Mouse (Mus musculus) midbrain, postnatal 0 days (tissue): ENCODE results near the gene Zc3h12a. TPM values are rescaled to one million over a fixed set of nuclear protein-coding genes. Genes with fewer than 3 reads are reported as not detected.

ENCODE experiments used
- ATAC-seq: fragments of 200-750 bp; cut with Nextera tagmentation; 2 replicates; pipeline ENCODE4 v1.8.0; 2017; ENCODE audit warnings: moderate number of reproducible peaks, mild to moderate bottlenecking, moderate TSS enrichment, moderate library complexity; ENCODE audit not compliant: low FRiP score
- DNase-seq: peaks from one replicate; pipeline ENCODE4 v3.0.0-alpha.2; 2015; ENCODE audit warnings: low spot score
- H3K27ac ChIP-seq: fragments of 300-500 bp; sonication (generic); 2 replicates; pipeline ENCODE4 v1.5.1; 2014; ENCODE audit warnings: low read depth, mild to moderate bottlenecking, low read length, mixed read lengths
- H3K27me3 ChIP-seq: fragments of 300-500 bp; sonication (generic); 2 replicates; pipeline ENCODE4 v1.6.1; 2014; ENCODE audit warnings: low read length, control low read depth, mixed read lengths; ENCODE audit not compliant: insufficient read depth
- H3K36me3 ChIP-seq: fragments of 300-500 bp; sonication (generic); 2 replicates; pipeline ENCODE4 v1.6.1; 2014; ENCODE audit warnings: low read length, control low read depth, mixed read lengths; ENCODE audit not compliant: insufficient read depth
- H3K4me1 ChIP-seq: fragments of 300-500 bp; sonication (generic); 2 replicates; pipeline ENCODE4 v1.6.1; 2014; ENCODE audit warnings: mild to moderate bottlenecking, control low read depth, antibody characterized with exemption, low read length, mixed read lengths; ENCODE audit not compliant: insufficient read depth
- H3K4me2 ChIP-seq: fragments of 300-500 bp; sonication (generic); 2 replicates; pipeline ENCODE4 v1.6.1; 2014; ENCODE audit warnings: low read depth, mild to moderate bottlenecking, low read length, mixed read lengths; ENCODE audit not compliant: poor library complexity, severe bottlenecking
- H3K4me3 ChIP-seq: fragments of 300-500 bp; sonication (generic); 2 replicates; pipeline ENCODE4 v1.5.1; 2014; ENCODE audit warnings: low read depth, mild to moderate bottlenecking, low read length, moderate library complexity
- H3K9ac ChIP-seq: fragments of 300-500 bp; sonication (generic); replicated peaks from 2 replicates; pipeline ENCODE4 v1.6.1; 2014; ENCODE audit warnings: mild to moderate bottlenecking, low read length, moderate library complexity, mixed read lengths; ENCODE audit not compliant: poor library complexity, severe bottlenecking
- H3K9me3 ChIP-seq: fragments of 300-500 bp; sonication (generic); 2 replicates; pipeline ENCODE4 v1.6.1; 2016; ENCODE audit warnings: low read length, control low read depth
- CTCF ChIP-seq: IDR thresholded peaks from 2 replicates; pipeline ENCODE4 v1.5.1; 2016; ENCODE audit warnings: antibody characterized with exemption, mild to moderate bottlenecking
- WGBS: fragments of 180-500 bp; shearing (Covaris S2); extraction: QIAGEN DNeasy Blood & Tissue Kit; methylation state at CpG from one replicate; pipeline ENCODE4 v1.1.7; 2014; 5-methylcytosine and 5-hydroxymethylcytosine counted together
- polyA plus RNA-seq: library from polyadenylated mRNA; unstranded; fragments of >200 nt; fragmentation: Nextera tagmentation; extraction: Ambion mirVana; gene quantifications from 2 replicates; pipeline ENCODE4 v1.2.1, GENCODE M21; 2015
- total RNA-seq: library from RNA; depleted of rRNA; stranded (reverse); fragments of >200 nt; gene quantifications from 2 replicates; pipeline ENCODE4 v1.2.3, GENCODE M21; 2014

The Zc3h12a gene
- total and polyA plus RNA-seq, 2 experiments from 2014 or later = 0.12 to 0.88 TPM

DNA sequence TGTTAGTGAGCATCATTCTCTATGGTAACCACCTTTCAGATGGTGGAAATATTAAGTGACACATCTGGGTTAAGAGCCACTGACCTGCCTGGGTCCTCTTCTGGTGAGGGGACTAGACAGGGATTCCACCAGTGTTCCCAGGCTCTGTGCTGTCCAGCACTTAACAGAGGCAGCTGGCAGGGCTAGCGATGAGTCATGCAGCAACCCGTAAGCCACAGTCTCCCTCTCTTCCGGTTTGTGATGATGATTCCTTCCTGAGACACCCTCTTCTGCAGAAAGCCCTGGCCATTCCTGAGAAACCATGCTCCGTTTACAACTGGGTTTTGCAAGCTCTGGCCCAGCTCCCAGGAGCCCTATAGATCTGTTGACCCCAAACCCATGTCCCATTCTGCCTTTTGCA, 3.9 kb upstream of the Zc3h12a start:
- Histone ChIP-seq H3K4me1 (peaks cover 6% of the 10 kb centered on the region; the same call in 1 of the 2 replicates), H3K4me3 (no peak overlapping the region), H3K9ac (no peak overlapping the region), H3K36me3 (no peaks in the 10 kb centered on the region), H3K9me3 (no peaks in the 10 kb centered on the region), H3K27ac (no peak overlapping the region), H3K27me3 (peaks cover 2% of the 10 kb centered on the region; the same call in 1 of the 2 replicates), H3K4me2 (no peak overlapping the region)
- DNase-seq (no peak), ATAC-seq (no peak)
- no peak for TF ChIP-seq CTCF
- 82% methylated on average over 4 of the region's 4 CpGs for whole genome bisulfite sequencing

- ATAC-seq (no peak), DNase-seq (no peak)
- H3K4me3 ChIP-seq = no peak overlapping the region
- 82% methylated on average over 7 of the region's 7 CpGs for WGBS
- peaks cover 4% of the 10 kb centered on the region; the same call in 1 of the 2 replicates for H3K27me3 ChIP-seq
- H3K27ac ChIP-seq = no peak overlapping the region
- H3K36me3 ChIP-seq = no peaks in the 10 kb centered on the region
- H3K4me1 ChIP-seq = peaks cover 9% of the 10 kb centered on the region; the same call in 1 of the 2 replicates
- no peak for TF ChIP-seq CTCF
- no peaks in the 10 kb centered on the region for H3K9me3 ChIP-seq
- no peak overlapping the region for H3K9ac ChIP-seq
- H3K4me2 ChIP-seq = 0 out of 2 replicates have a peak overlapping the region, but pooled peaks have one; percentile 98
Observed at GRCm38 (mm10) chr4:125126761-125127160, 879 bp downstream of the Zc3h12a start.

DNA sequence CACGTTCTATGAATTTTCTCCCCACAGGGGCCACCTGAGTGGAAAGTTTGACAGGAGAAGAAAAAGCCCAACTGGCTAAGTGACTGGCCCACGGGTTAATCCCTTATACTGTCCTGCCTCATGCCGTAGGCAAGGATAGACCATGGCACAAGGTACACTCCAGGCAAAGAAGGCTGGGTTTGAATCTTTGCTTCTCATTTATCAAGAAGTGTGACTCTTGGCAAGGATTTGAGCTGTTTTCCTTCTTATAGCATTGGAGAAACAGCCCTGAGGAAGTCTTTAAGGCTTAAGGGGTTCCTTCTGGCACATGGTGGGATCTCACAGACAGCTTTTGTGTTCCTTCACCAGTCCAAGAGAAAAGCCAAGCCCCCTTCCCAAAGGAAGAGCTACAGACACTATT, 1.5 kb downstream of the Zc3h12a start:
- ATAC-seq = no peak
- 89% methylated on average over 3 of the region's 3 CpGs for WGBS

DNA sequence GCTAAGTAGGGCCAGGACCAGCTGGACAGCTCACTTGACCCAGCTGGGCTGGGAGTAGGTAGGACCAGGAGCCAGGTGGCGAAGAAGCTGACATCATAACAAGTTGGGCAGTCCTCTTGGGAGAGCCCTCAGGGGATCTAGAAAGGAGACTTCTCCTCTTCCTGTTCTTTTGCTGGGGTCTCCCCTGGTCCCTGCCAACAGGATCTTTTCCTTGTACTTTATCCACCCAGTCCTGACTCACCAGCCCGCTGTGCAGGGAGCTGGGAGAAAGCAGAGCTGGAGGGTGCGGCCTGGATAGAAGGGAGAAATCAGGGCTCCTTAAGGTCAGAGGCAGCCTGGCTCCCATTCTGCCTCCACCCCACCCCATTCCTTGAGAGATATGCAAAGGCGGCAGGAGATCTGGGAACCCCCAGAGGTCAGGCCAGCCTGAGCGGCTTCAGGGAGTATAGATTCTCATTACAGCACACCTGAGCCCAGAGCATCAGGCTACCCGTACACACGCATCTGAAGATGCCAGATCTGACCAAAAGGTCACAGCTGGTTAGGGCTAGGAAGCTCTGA, 2.2 kb downstream of the Zc3h12a start:
- DNase-seq = no peak
- Histone ChIP-seq H3K27ac (no peak overlapping the region), H3K27me3 (peaks cover 4% of the 10 kb centered on the region; the same call in 1 of the 2 replicates), H3K4me3 (no peak overlapping the region), H3K9ac (no peak overlapping the region), H3K36me3 (no peaks in the 10 kb centered on the region), H3K4me2 (no peak overlapping the region), H3K4me1 (peaks cover 9% of the 10 kb centered on the region; the same call in 1 of the 2 replicates), H3K9me3 (no peaks in the 10 kb centered on the region)
- WGBS = 88% methylated on average over 7 of the region's 7 CpGs
- no peak for TF ChIP-seq CTCF
- ATAC-seq = no peak

More for the DNA sequence above, 1.5 kb downstream of the Zc3h12a start:
- Histone ChIP-seq H3K4me3 (no peak overlapping the region), H3K4me1 (peaks cover 9% of the 10 kb centered on the region; the same call in 1 of the 2 replicates), H3K27me3 (peaks cover 4% of the 10 kb centered on the region; the same call in 1 of the 2 replicates), H3K36me3 (no peaks in the 10 kb centered on the region), H3K4me2 (no peak overlapping the region), H3K9ac (no peak overlapping the region), H3K27ac (no peak overlapping the region), H3K9me3 (no peaks in the 10 kb centered on the region)
- TF ChIP-seq CTCF = no peak
- no peak for DNase-seq

DNA sequence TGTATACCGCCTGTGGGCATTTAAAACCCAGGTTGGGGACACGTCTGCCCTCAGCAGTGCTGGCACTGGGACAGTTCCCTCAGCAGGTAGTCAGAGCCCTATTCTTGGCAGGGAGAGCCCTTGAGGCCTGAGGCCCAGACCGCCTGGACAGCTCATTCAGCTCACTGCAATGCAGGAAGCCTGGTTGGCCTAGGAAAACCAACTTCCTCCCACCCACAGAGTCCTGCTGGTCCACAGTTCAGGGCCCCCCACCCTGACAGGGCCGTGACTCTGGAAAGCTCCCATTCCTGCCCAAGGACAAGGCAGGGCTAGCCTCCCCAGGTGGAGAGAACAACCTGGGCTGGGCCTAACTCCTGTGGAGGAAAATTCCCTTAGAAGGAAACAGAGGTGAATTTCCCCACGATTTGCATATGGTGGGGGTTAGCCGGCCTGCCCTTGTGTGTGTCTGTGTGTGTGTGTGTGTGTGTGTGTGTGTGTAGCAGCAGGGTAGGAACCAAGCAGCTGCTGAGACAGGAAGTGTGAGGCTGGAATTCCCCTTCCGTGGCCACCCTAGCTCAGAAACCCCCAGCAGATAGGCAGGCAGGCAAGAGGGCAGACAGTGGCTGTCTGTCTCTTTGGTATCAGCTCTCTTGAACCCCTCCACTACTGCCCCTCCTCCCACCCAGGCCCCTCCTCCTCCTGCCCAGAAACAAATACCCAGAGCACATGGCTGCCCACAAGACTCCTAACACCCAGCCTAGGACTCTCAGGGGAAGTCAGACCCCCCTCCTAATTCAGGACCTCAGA, 3.0 kb downstream of the Zc3h12a start:
- no peaks in the 10 kb centered on the region for H3K36me3 ChIP-seq
- no peak overlapping the region for H3K4me2 ChIP-seq
- peaks cover 9% of the 10 kb centered on the region; the same call in 1 of the 2 replicates for H3K4me1 ChIP-seq
- no peak overlapping the region for H3K4me3 ChIP-seq
- WGBS = 49% methylated on average over 7 of the region's 7 CpGs
- ATAC-seq (no peak), DNase-seq (no peak)
- H3K9ac ChIP-seq = no peak overlapping the region
- H3K27me3 ChIP-seq = peaks cover 4% of the 10 kb centered on the region; the same call in 1 of the 2 replicates
- no peak overlapping the region for H3K27ac ChIP-seq
- H3K9me3 ChIP-seq = no peaks in the 10 kb centered on the region
- TF ChIP-seq CTCF = no peak

- DNase-seq = no peak
- H3K4me1 ChIP-seq = peaks cover 9% of the 10 kb centered on the region; the same call in 1 of the 2 replicates
- WGBS = 79% methylated on average over 7 of the region's 7 CpGs
- no peak overlapping the region for H3K27ac ChIP-seq
- H3K27me3 ChIP-seq = peaks cover 4% of the 10 kb centered on the region; the same call in 1 of the 2 replicates
- no peak overlapping the region for H3K4me3 ChIP-seq
- H3K9ac ChIP-seq = no peak overlapping the region
- H3K9me3 ChIP-seq = no peaks in the 10 kb centered on the region
- no peaks in the 10 kb centered on the region for H3K36me3 ChIP-seq
- no peak for TF ChIP-seq CTCF
- H3K4me2 ChIP-seq = no peak overlapping the region
- ATAC-seq = no peak
Observed at GRCm38 (mm10) chr4:125123279-125123671, 4.4 kb downstream of the Zc3h12a start.
